Mouse (Mus musculus) ES-E14 (cell line): ENCODE data around the gene Trappc10. TPM values are rescaled to one million over a fixed set of nuclear protein-coding genes. Genes with fewer than 3 reads are reported as not detected.

Experiments used
- DNase-seq: peaks from one replicate; pipeline ENCODE4 v3.0.0-alpha.2; 2013; ENCODE audit warnings: low read depth, low spot score
- H3K27ac ChIP-seq: 2 replicates; pipeline ENCODE4 v1.5.1; 2012; ENCODE audit warnings: low read depth, mild to moderate bottlenecking, low read length, moderate library complexity, mixed read lengths; ENCODE audit not compliant: poor library complexity, insufficient read depth, severe bottlenecking
- H3K36me3 ChIP-seq: 2 replicates; pipeline ENCODE4 v1.6.1; 2012; ENCODE audit warnings: mild to moderate bottlenecking, low read length, moderate library complexity, mixed read lengths; ENCODE audit not compliant: control insufficient read depth, poor library complexity, insufficient read depth, severe bottlenecking
- H3K4me1 ChIP-seq, 2 experiments: fragments of 150-350 bp in 1 of 2; sonication (generic) in 1 of 2; 2 replicates each; pipeline ENCODE4 v1.6.1; 2012; ENCODE audit warnings: low read length in 2 of 2, mild to moderate bottlenecking in 1 of 2, mixed read lengths in 1 of 2; ENCODE audit not compliant: control insufficient read depth in 2 of 2, insufficient read depth in 2 of 2, poor library complexity in 1 of 2
- H3K4me3 ChIP-seq, 2 experiments: fragments of 150-350 bp in 1 of 2; sonication (generic) in 1 of 2; 2 replicates each; pipeline ENCODE4 v1.5.1; 2012; ENCODE audit warnings: low read length in 2 of 2, low read depth in 1 of 2, mild to moderate bottlenecking in 1 of 2, mixed read lengths in 1 of 2; ENCODE audit not compliant: insufficient read depth in 1 of 2, poor library complexity in 1 of 2, severe bottlenecking in 1 of 2
- H3K9ac ChIP-seq: 2 replicates; pipeline ENCODE4 v1.6.1; 2012; ENCODE audit warnings: low read depth, mild to moderate bottlenecking, low read length, mixed read lengths; ENCODE audit not compliant: poor library complexity, insufficient read depth, severe bottlenecking
- H3K9me3 ChIP-seq: fragments of 150-350 bp; sonication (generic); 2 replicates; pipeline ENCODE4 v1.6.1; 2012; ENCODE audit warnings: low read depth, mild to moderate bottlenecking, low read length; ENCODE audit not compliant: control insufficient read depth, insufficient read depth
- CHD2 ChIP-seq: IDR thresholded peaks from 2 replicates; pipeline ENCODE4 v1.6.1; 2014; ENCODE audit warnings: mild to moderate bottlenecking, low read depth, low read length, inconsistent platforms
- HCFC1 ChIP-seq: IDR thresholded peaks from 2 replicates; pipeline ENCODE4 v1.6.1; 2012; ENCODE audit warnings: low read length, inconsistent platforms, borderline replicate concordance; ENCODE audit not compliant: insufficient read depth
- MAFK ChIP-seq: IDR thresholded peaks from 2 replicates; pipeline ENCODE4 v1.6.1; 2014; ENCODE audit warnings: mild to moderate bottlenecking, low read depth, low read length, inconsistent platforms; ENCODE audit not compliant: insufficient read depth
- ZC3H11A ChIP-seq: IDR thresholded peaks from 2 replicates; pipeline ENCODE4 v1.6.1; 2012; ENCODE audit warnings: low read depth, mild to moderate bottlenecking, inconsistent platforms, low read length, borderline replicate concordance
- ZNF384 ChIP-seq: IDR thresholded peaks from 2 replicates; pipeline ENCODE4 v1.6.1; 2012; ENCODE audit warnings: low read depth, low read length, inconsistent platforms
- in situ Hi-C, 2 experiments: fragments of 600-800 bp; cut with MboI; formaldehyde crosslinking; loops; one replicate each; pipeline ENCODE4 v1.15.1; 2025; ENCODE audit warnings: low sequenced_read_pairs in 2 of 2, inconsistent platforms in 1 of 2; ENCODE audit not compliant: unreplicated experiment in 2 of 2
- total RNA-seq: library from RNA; depleted of rRNA; stranded (reverse); fragments of 300-350 nt; gene quantifications from 2 replicates; pipeline ENCODE4 v1.2.3, GENCODE M21; 2012

Trappc10 gene
- total RNA-seq, 1 experiment: 26.1 TPM

- Histone ChIP-seq H3K27ac (no peak overlapping the region), H3K36me3 (peaks cover 12% of the 10 kb centered on the region; the same call in 1 of the 2 replicates), H3K9me3 (no peaks in the 10 kb centered on the region), H3K4me3 (no peak overlapping the region), H3K9ac (no peak overlapping the region), H3K4me1 (peaks cover 0 to 5% of the 10 kb centered on the region in 2 experiments; a peak in 1 of 4 replicates)
- DNase-seq: no peak
- in situ Hi-C loops: no loop called here
- TF ChIP-seq CHD2: no peak
- no peak for TF ChIP-seq ZC3H11A
- no peak for TF ChIP-seq HCFC1
- TF ChIP-seq ZNF384: no peak
- no peak for TF ChIP-seq MAFK
Observed at GRCm38 (mm10) chr10:78288896-78289295, 44.5 kb upstream of the Trappc10 start.

DNA sequence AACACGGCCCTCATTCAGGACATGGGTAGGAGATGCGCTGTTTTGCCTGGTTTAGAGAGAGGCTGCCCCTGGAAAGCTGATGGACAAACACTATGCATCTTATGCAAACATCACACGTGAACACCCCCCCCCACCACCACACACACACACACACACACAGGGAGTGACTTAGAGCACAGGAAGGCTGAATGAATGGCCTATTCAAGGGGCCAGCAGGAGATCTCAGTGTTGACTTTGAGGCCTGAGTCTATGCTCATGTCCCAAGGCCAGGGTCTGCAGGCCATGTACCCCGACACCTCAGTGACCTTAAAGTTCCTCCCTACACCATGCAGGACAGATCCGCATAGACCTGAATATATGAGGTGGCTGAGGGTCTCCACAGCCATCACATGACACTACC is 43.7 kb upstream of the Trappc10 start:
- no peak overlapping the region for H3K4me3 ChIP-seq
- in situ Hi-C loops: no loop called here
- H3K4me1 ChIP-seq: peaks cover 0 to 5% of the 10 kb centered on the region in 2 experiments; a peak in 1 of 4 replicates
- no peaks in the 10 kb centered on the region for H3K9me3 ChIP-seq
- peaks cover 12% of the 10 kb centered on the region; the same call in 1 of the 2 replicates for H3K36me3 ChIP-seq
- DNase-seq: no peak
- no peak for TF ChIP-seq ZC3H11A
- no peak for TF ChIP-seq MAFK
- TF ChIP-seq ZNF384: no peak
- TF ChIP-seq CHD2: no peak
- TF ChIP-seq HCFC1: no peak
- H3K27ac ChIP-seq: no peak overlapping the region
- no peak overlapping the region for H3K9ac ChIP-seq

DNA sequence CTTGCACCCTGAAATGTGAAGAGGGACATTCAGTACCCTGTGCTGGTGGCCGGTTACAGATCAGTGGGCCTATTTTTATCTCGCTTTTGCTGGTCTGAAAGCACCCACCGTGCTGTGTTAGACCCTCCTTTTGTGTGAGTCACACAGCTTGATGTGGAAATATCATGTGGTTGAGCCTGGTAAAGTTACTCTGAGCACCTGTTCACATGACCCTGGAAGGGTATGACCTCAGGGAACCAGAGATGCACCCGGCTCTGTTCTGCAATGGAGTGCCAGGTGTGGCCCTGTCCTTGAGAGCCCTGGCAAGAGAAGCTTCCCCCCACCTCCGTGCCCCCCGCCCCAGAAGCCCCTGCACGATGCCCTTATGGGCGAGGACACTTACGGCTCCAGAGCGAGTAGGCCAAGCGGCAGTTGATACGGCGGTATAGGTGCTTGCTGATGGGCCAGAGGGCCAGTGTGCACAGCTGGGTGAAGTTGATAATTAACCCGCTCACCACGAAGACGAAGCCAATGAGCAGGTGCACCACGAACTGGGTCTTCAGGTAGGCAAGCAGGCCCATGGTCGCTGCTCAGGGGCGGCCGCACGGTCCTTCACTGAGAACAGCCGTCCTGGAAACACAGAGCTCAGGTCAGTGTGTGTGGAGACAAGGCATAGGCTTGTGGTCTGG is 43.2 kb upstream of the Trappc10 start:
- peaks cover 12% of the 10 kb centered on the region; the same call in 1 of the 2 replicates for H3K36me3 ChIP-seq
- H3K4me1 ChIP-seq: peaks cover 0 to 5% of the 10 kb centered on the region in 2 experiments; a peak in 1 of 4 replicates

GRCm38 (mm10) chr10:78285959-78286358 is 41.5 kb upstream of the Trappc10 start:
- Histone ChIP-seq H3K9me3 (no peaks in the 10 kb centered on the region), H3K36me3 (peaks cover 16% of the 10 kb centered on the region; the same call in 1 of the 2 replicates), H3K4me1 (peaks cover 0 to 5% of the 10 kb centered on the region in 2 experiments; a peak in 1 of 4 replicates), H3K4me3 (no peak overlapping the region), H3K9ac (no peak overlapping the region), H3K27ac (no peak overlapping the region)
- DNase-seq: no peak
- in situ Hi-C loops: no loop called here
- TF ChIP-seq ZC3H11A (no peak), CHD2 (no peak), HCFC1 (no peak), ZNF384 (no peak), MAFK (no peak)

More for the DNA sequence above, 43.2 kb upstream of the Trappc10 start:
- Histone ChIP-seq H3K4me3 (no peak overlapping the region), H3K27ac (no peak overlapping the region), H3K9ac (no peak overlapping the region), H3K9me3 (no peaks in the 10 kb centered on the region)
- DNase-seq: no peak
- in situ Hi-C loops: no loop called here
- TF ChIP-seq MAFK (no peak), HCFC1 (no peak), CHD2 (no peak), ZNF384 (no peak), ZC3H11A (no peak)
